Mouse (Mus musculus) megakaryocyte, embryonic 14.5 days (primary cell): ENCODE measurements around the gene Bcl11b. TPM values are rescaled to one million over a fixed set of nuclear protein-coding genes. Genes with fewer than 3 reads are reported as not detected.

Source experiments
- H3K27me3 ChIP-seq: replicated peaks from 2 replicates; pipeline ENCODE3; 2012; ENCODE audit warnings: inconsistent platforms
- H3K36me3 ChIP-seq: replicated peaks from 2 replicates; pipeline ENCODE3; 2012; ENCODE audit warnings: low read length, inconsistent platforms, mixed read lengths
- H3K4me1 ChIP-seq: 2 replicates; pipeline ENCODE4 v1.6.1; 2012; ENCODE audit warnings: inconsistent platforms
- H3K4me3 ChIP-seq: replicated peaks from 2 replicates; pipeline ENCODE3; 2012; ENCODE audit warnings: moderate library complexity, mild to moderate bottlenecking, inconsistent platforms
- H3K9me3 ChIP-seq: 2 replicates; pipeline ENCODE4 v1.6.1; 2012; ENCODE audit warnings: inconsistent platforms
- FLI1 ChIP-seq: IDR thresholded peaks from 2 replicates; pipeline ENCODE4 v1.6.1; 2012; ENCODE audit warnings: low read length, inconsistent platforms, mixed read lengths
- GATA1 ChIP-seq: IDR thresholded peaks from 3 replicates; pipeline ENCODE4 v1.6.1; 2012; ENCODE audit warnings: mixed read lengths, low read length, inconsistent platforms, borderline replicate concordance
- polyA plus RNA-seq: library from polyadenylated mRNA; stranded (reverse); fragments of >175 nt; gene quantifications from 2 replicates; pipeline ENCODE4 v1.2.3, GENCODE M21; 2012; ENCODE audit warnings: low replicate concordance; ENCODE audit not compliant: insufficient read depth

The Bcl11b gene
- polyA plus RNA-seq, 1 experiment = 0.07 TPM

DNA sequence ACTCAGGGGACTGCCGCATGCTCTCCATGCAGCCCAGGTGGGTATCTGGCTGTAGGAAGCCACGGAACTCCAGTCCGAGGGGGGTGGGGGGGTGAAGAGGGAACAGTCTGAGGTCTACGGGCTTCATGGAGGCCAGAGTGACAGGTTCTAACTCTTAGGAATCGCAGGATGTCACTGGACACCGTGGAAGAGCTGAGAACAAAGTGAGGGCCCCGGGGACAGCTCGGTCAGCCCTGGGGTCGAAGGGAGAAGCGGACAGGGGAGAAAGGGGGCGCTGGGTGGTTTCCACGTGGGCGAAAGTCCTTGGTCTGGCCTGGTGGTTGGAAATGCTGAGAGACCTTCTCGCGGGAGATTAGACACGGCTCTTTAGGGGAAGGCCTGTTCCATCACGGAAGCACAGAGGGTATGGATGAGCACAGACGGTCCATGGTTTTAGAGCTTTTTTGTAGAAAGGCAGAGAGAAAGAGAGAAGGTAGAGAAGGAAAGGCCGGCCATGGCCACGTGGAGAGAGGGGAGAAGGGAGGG is 133.8 kb downstream of the Bcl11b start:
- Histone ChIP-seq H3K27me3 (no peaks in the 10 kb centered on the region), H3K4me3 (no peak overlapping the region), H3K36me3 (no peaks in the 10 kb centered on the region), H3K4me1 (no peaks in the 10 kb centered on the region), H3K9me3 (peaks cover 35% of the 10 kb centered on the region)
- TF ChIP-seq FLI1 = no peak
- no peak for TF ChIP-seq GATA1

DNA sequence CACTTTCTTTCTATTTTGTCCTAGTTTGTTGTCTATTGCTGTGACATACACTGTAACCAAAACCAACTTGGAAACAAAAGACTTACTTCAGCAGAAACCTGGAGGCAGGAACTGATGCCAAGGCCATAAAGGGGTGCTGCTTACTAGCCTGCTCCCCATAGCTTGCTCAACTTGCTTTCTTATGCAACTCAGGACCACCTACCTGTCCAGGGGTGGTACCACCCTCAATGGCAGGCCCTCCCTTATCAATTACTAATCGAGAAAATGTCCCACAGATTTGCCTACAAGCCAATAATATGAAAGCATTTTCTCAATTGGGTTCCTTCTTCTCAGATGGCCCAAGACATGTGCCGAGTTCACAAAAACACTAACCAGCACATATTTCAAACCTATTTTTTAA is 135.1 kb downstream of the Bcl11b start:
- no peak overlapping the region for H3K4me3 ChIP-seq
- H3K4me1 ChIP-seq = no peaks in the 10 kb centered on the region
- H3K27me3 ChIP-seq = no peaks in the 10 kb centered on the region
- TF ChIP-seq GATA1 (no peak), FLI1 (no peak)
- no peaks in the 10 kb centered on the region for H3K36me3 ChIP-seq
- H3K9me3 ChIP-seq = peaks cover 28% of the 10 kb centered on the region

Other genes starting within 250 kb of the Bcl11b start
- gene Setd3, start 175.7 kb upstream of the Bcl11b start, polyA plus RNA-seq = 1.8 and 9.7 TPM in 2 replicates
- gene Ccnk, start 176.0 kb upstream of the Bcl11b start, polyA plus RNA-seq = 98.5 and 113 TPM in 2 replicates